Mouse (Mus musculus) megakaryocyte, embryonic 14.5 days (primary cell): ENCODE results near the gene Zfand3. TPM values are rescaled to one million over a fixed set of nuclear protein-coding genes. Genes with fewer than 3 reads are reported as not detected.

Source experiments
- H3K27me3 ChIP-seq: replicated peaks from 2 replicates; pipeline ENCODE3; 2012; ENCODE audit warnings: inconsistent platforms
- H3K36me3 ChIP-seq: replicated peaks from 2 replicates; pipeline ENCODE3; 2012; ENCODE audit warnings: low read length, inconsistent platforms, mixed read lengths
- H3K4me1 ChIP-seq: 2 replicates; pipeline ENCODE4 v1.6.1; 2012; ENCODE audit warnings: inconsistent platforms
- H3K4me3 ChIP-seq: replicated peaks from 2 replicates; pipeline ENCODE3; 2012; ENCODE audit warnings: moderate library complexity, mild to moderate bottlenecking, inconsistent platforms
- H3K9me3 ChIP-seq: 2 replicates; pipeline ENCODE4 v1.6.1; 2012; ENCODE audit warnings: inconsistent platforms
- FLI1 ChIP-seq: IDR thresholded peaks from 2 replicates; pipeline ENCODE4 v1.6.1; 2012; ENCODE audit warnings: low read length, inconsistent platforms, mixed read lengths
- GATA1 ChIP-seq: IDR thresholded peaks from 3 replicates; pipeline ENCODE4 v1.6.1; 2012; ENCODE audit warnings: mixed read lengths, low read length, inconsistent platforms, borderline replicate concordance
- polyA plus RNA-seq: library from polyadenylated mRNA; stranded (reverse); fragments of >175 nt; gene quantifications from 2 replicates; pipeline ENCODE4 v1.2.3, GENCODE M21; 2012; ENCODE audit warnings: low replicate concordance; ENCODE audit not compliant: insufficient read depth

Zfand3 gene
- polyA plus RNA-seq, 1 experiment, result 157 TPM

DNA sequence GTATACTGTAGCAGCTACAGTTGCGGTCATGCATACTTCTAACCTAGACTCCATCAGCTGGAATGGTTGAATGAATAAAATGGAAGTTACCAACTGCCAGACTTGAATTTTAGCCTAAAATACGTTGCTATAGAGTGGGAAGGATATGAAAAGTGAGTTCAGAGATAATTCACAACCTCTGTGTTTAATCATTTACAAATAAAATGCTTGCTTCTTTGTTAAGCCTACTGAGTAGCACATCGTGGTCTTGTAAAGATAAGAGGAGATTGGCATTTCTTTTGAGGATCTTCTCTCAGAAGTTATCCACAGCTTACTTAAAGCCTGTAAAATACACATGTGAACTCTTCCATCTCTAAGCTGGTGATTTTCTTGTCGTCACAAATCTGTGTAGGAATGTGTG lies 93.1 kb downstream of the Zfand3 start:
- H3K27me3 ChIP-seq, result no peaks in the 10 kb centered on the region
- H3K4me1 ChIP-seq, result peaks cover 86% of the 10 kb centered on the region
- H3K9me3 ChIP-seq, result no peaks in the 10 kb centered on the region
- peak overlapping the region; percentile 73 for H3K4me3 ChIP-seq
- H3K36me3 ChIP-seq, result peaks cover 40% of the 10 kb centered on the region
- no peak for TF ChIP-seq FLI1
- TF ChIP-seq GATA1, result no peak

DNA sequence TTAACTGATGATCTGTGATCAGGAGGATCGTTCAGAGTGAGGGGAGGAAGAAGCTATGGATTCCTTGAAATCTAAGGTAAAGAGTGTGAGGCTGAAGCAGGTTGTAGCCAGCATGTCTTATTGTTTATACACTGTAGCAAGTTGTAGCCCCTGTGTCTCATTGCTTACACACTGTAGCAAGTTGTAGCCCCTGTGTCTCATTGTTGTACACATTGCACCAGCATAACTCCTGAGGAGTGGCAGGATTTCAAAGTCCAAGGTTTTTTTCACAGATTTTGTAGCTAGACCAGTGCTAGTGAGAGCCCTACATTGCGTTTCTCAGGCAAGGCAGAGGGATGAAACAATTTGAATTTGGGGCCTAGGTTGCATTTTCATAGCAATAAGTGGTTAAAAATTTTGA lies 95.1 kb downstream of the Zfand3 start:
- TF ChIP-seq GATA1 (no peak), FLI1 (no peak)
- Histone ChIP-seq H3K4me3 (no peak overlapping the region), H3K27me3 (no peaks in the 10 kb centered on the region), H3K4me1 (peaks cover 88% of the 10 kb centered on the region), H3K36me3 (peaks cover 33% of the 10 kb centered on the region), H3K9me3 (no peaks in the 10 kb centered on the region)

DNA sequence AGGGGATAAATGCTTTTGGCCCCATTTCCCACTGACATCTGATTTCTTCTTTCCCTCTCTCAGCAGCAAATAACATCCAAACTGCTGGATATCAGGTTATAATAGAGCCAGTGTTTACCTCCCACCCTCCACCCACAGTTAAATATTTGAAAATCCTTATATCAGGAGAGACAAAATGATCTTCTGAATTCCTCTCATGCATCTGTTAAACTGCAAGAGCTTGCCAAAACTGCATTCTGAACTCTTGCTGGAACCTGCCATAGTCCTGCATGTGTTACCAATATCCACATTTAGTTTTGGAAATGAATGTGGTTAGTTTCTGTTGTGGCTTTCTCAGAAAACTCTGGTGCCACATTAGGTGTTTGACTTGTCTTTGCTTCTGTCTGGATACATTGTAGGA lies 97.3 kb downstream of the Zfand3 start:
- Histone ChIP-seq H3K27me3 (no peaks in the 10 kb centered on the region), H3K9me3 (no peaks in the 10 kb centered on the region), H3K4me1 (peaks cover 84% of the 10 kb centered on the region), H3K4me3 (no peak overlapping the region), H3K36me3 (peaks cover 28% of the 10 kb centered on the region)
- TF ChIP-seq GATA1, result no peak
- TF ChIP-seq FLI1, result no peak

DNA sequence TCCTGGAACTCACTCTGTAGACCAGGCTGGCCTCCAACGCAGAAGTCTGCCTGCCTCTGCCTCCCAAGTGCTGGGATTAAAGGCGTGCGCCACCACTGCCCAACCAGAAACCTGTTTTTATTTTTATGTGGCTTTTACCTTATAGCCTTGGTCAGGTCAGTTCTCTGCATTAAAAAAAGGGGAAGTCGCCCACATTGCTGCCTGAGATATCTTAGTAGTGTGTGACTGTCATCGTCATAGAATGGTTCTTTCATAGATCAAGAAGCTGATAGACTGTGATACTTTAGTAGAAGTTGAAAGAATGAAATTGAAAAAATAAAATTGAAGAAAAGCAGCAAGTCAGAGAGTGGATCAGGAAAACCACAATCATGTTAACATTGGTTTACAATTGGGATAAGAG lies 98.5 kb downstream of the Zfand3 start:
- no peaks in the 10 kb centered on the region for H3K9me3 ChIP-seq
- H3K27me3 ChIP-seq, result no peaks in the 10 kb centered on the region
- peaks cover 76% of the 10 kb centered on the region for H3K4me1 ChIP-seq
- H3K36me3 ChIP-seq, result peaks cover 36% of the 10 kb centered on the region
- TF ChIP-seq FLI1, result no peak
- TF ChIP-seq GATA1, result no peak
- no peak overlapping the region for H3K4me3 ChIP-seq

- Histone ChIP-seq H3K9me3 (no peaks in the 10 kb centered on the region), H3K4me3 (peak overlapping the region; percentile 56)
- TF ChIP-seq FLI1, result no peak
- TF ChIP-seq GATA1, result no peak
Measured at GRCm38 (mm10) chr17:30103641-30104165, 99.2 kb downstream of the Zfand3 start.

GRCm38 (mm10) chr17:30105369-30105768 lies 100.8 kb downstream of the Zfand3 start:
- no peaks in the 10 kb centered on the region for H3K27me3 ChIP-seq
- no peak overlapping the region for H3K4me3 ChIP-seq
- peaks cover 36% of the 10 kb centered on the region for H3K36me3 ChIP-seq
- no peaks in the 10 kb centered on the region for H3K9me3 ChIP-seq
- TF ChIP-seq FLI1, result no peak
- TF ChIP-seq GATA1, result no peak
- peaks cover 74% of the 10 kb centered on the region for H3K4me1 ChIP-seq

More at GRCm38 (mm10) chr17:30103641-30104165, 99.2 kb downstream of the Zfand3 start:
- Histone ChIP-seq H3K4me1 (peaks cover 76% of the 10 kb centered on the region), H3K36me3 (peaks cover 41% of the 10 kb centered on the region), H3K27me3 (no peaks in the 10 kb centered on the region)

- H3K9me3 ChIP-seq, result no peaks in the 10 kb centered on the region
- no peaks in the 10 kb centered on the region for H3K27me3 ChIP-seq
- peaks cover 55% of the 10 kb centered on the region for H3K4me1 ChIP-seq
- H3K4me3 ChIP-seq, result no peak overlapping the region
- TF ChIP-seq GATA1, result no peak
- TF ChIP-seq FLI1, result no peak
- peaks cover 46% of the 10 kb centered on the region for H3K36me3 ChIP-seq
Measured at GRCm38 (mm10) chr17:30110678-30111077, 106.1 kb downstream of the Zfand3 start.

DNA sequence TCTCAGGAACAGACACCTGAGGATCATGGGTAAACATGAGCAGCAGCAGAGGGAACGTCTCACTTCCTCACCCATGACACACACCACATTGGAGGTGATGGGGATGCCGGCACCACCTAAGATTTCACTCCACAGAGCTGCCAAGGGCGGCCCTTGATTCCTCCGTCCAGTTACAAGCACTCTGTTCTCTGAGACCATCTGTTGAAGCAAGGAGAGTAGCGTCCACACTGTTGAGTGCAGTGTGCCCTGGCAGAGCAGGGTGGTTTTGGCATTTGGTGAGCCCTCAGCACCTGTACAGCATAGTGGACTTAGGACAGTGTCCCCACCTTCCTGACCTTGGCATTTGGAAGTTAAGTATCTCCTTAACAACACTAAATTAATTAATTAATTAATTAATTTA lies 107.0 kb downstream of the Zfand3 start:
- Histone ChIP-seq H3K4me1 (peaks cover 57% of the 10 kb centered on the region), H3K9me3 (no peaks in the 10 kb centered on the region), H3K27me3 (no peaks in the 10 kb centered on the region), H3K36me3 (peaks cover 55% of the 10 kb centered on the region), H3K4me3 (no peak overlapping the region)
- TF ChIP-seq FLI1 (no peak), GATA1 (no peak)

- Histone ChIP-seq H3K9me3 (no peaks in the 10 kb centered on the region), H3K4me1 (peaks cover 52% of the 10 kb centered on the region), H3K4me3 (no peak overlapping the region), H3K36me3 (peaks cover 56% of the 10 kb centered on the region), H3K27me3 (no peaks in the 10 kb centered on the region)
- TF ChIP-seq FLI1 (no peak), GATA1 (no peak)
Measured at GRCm38 (mm10) chr17:30112080-30112479, 107.5 kb downstream of the Zfand3 start.

- Histone ChIP-seq H3K9me3 (no peaks in the 10 kb centered on the region), H3K36me3 (peaks cover 52% of the 10 kb centered on the region), H3K4me1 (peaks cover 50% of the 10 kb centered on the region), H3K27me3 (no peaks in the 10 kb centered on the region), H3K4me3 (peak overlapping the region; percentile 64)
- TF ChIP-seq GATA1, result no peak
- TF ChIP-seq FLI1, result no peak
Measured at GRCm38 (mm10) chr17:30112555-30113305, 108.2 kb downstream of the Zfand3 start.
